Mouse (Mus musculus) E14TG2a.4 (cell line): Measurements from ENCODE around the gene Rnase11.
A peak's percentile ranks its signal among the peaks of the same experiment; 100 is the strongest.
"Not testable (repeated sequence)": the region's sequence is repeated elsewhere in the genome, so short reads cannot be mapped to it uniquely, and the experiment has no call there.

Experiments
- H3K27me3 ChIP-seq: 2 replicates; pipeline ENCODE4 v1.6.1; 2014; ENCODE audit warnings: low read length, control low read depth; ENCODE audit not compliant: insufficient read depth
- H3K36me3 ChIP-seq: 2 replicates; pipeline ENCODE4 v1.6.1; 2014; ENCODE audit warnings: low read length, control low read depth; ENCODE audit not compliant: insufficient read depth
- H3K4me1 ChIP-seq: replicated peaks from 2 replicates; pipeline ENCODE4 v1.6.1; 2014; ENCODE audit warnings: low read depth, low read length, control low read depth
- H3K4me3 ChIP-seq: replicated peaks from 2 replicates; pipeline ENCODE4 v1.5.1; 2014; ENCODE audit warnings: mild to moderate bottlenecking, low read length
- H3K9me3 ChIP-seq: 2 replicates; pipeline ENCODE4 v1.6.1; 2014; ENCODE audit warnings: low read length, control low read depth
- CTCF ChIP-seq: conservative IDR thresholded peaks from 2 replicates; pipeline ENCODE4 v1.5.1; 2014; ENCODE audit warnings: low read length
- NANOG ChIP-seq: IDR thresholded peaks from 2 replicates; pipeline ENCODE4 v1.6.1; 2014; ENCODE audit warnings: borderline replicate concordance, low read length, mixed read lengths
- POU5F1 ChIP-seq: IDR thresholded peaks from 2 replicates; pipeline ENCODE4 v1.6.1; 2014; ENCODE audit warnings: low read length, borderline replicate concordance

Gene Rnase11

DNA sequence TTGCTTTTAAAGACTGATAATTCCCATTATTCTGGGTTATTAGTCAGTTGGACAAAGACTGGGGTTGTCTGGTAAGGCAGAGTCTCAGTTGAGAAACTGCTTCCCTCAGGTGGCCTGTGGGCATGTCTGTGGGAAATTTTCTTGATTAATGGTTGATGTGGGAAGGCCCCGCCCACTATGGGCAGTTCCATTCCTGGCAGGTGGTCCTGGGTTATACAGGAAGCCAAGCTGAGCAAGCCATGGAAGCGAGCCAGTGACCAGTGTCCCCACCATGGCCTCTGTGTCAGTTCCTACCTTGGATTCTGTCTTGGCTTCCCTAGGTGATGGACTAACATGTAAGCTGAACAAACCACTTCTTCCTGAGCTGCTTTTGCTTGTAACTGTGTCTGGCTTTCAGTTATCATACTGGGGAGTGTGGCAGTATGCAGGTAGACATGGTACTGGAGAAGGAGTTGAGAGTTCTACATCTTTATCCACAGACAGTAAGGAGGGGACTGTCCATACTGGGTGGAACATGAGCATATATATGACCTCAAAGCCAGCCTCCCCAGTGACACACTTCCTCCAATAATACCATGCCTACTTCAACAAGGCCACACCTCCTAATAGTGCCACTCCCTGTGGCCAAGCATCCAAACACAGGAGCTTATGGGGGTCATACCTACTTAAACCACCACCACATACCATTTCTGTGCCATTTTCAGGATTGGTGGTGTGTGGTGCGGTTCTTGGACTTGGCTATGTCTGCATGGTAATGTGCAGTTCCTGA lies 22.4 kb downstream of the Rnase11 start:
- Histone ChIP-seq H3K9me3 (no peaks in the 10 kb centered on the region), H3K4me1 (peaks cover 5% of the 10 kb centered on the region; the same call in 1 of the 2 replicates), H3K4me3 (no peak overlapping the region), H3K27me3 (no peaks in the 10 kb centered on the region), H3K36me3 (no peaks in the 10 kb centered on the region)
- TF ChIP-seq CTCF = no peak

DNA sequence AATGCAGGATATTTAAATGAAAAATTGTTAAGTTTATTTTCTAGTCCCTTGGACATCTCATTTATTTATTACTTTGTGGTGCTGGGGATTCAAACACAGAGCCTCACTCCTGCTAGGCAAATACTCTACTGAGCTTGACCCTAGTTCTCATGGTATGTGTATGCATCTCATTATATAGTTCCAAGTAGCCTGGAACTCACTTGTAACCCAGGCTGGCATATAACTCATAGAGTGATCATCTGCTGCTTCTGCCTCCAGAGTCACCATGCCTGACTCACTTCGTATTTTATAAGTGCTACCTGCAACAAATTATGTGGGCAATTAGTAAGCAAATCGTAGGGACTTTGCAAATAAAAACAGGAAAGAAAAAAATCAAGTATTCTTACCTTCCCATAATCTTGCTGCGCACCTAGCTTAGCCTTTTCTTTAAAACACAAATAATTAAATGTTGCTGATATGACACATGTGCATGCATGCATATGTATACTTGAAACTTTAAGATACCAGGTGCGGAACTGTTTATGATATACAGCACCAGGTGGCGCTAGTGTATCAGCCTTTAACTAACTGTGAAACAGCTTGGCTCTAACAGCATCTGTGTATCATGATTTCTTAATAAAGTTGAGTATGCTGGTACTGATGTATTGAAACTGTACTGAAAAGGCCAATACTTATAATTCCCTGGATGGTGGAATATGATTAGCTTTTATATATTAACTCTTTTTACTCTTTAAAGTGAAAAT lies 23.4 kb downstream of the Rnase11 start:
- Histone ChIP-seq H3K4me1 (peaks cover 12% of the 10 kb centered on the region), H3K36me3 (no peaks in the 10 kb centered on the region), H3K4me3 (no peak overlapping the region), H3K27me3 (no peaks in the 10 kb centered on the region), H3K9me3 (no peaks in the 10 kb centered on the region)
- peak; percentile 43 for TF ChIP-seq CTCF
- TF ChIP-seq NANOG = no peak

DNA sequence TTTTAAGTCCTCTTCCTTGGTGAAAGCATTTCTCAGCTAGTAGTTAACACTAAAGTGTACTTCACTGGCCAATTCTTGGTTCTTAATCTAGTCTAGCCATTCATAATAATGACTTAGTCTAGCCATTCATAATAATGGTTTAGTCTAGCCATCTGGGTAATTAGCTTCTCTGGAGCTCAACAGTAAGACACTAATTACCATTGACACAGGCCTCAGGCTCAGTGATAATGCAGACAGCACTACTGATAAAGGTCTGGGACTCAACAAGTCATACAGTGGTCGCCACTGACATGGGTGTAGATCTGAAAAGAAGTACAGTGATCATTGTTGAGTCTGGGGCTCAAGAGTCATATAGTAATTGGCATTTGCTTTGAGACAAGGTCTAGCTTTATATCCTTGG lies 25.1 kb downstream of the Rnase11 start:
- TF ChIP-seq POU5F1 (no peak), NANOG (no peak), CTCF (no peak)
- H3K9me3 ChIP-seq = peaks cover 9% of the 10 kb centered on the region
- H3K36me3 ChIP-seq = no peaks in the 10 kb centered on the region
- H3K4me1 ChIP-seq = peaks cover 23% of the 10 kb centered on the region
- H3K4me3 ChIP-seq = no peak overlapping the region
- no peaks in the 10 kb centered on the region for H3K27me3 ChIP-seq

DNA sequence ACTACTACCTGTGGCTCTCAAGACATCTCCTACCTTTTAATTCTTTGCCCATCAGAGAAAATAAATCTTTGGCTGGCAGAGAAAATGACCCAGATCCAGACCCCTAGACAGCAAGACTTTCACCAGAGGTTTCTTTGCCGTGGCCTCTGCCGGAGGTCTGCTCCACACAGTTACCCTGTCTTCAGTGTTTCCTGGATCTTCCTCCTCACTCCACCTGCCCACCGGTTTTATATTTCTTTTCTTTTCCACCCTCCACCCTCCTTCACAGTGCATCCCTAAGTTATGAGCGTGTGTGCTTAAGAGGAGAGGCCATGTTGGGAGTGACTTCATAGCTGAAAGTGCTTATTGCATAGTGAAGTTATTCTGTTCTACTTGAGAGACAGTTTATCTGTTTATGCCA lies 26.5 kb downstream of the Rnase11 start:
- Histone ChIP-seq H3K36me3 (no peaks in the 10 kb centered on the region), H3K4me3 (no peak overlapping the region), H3K4me1 (peaks cover 23% of the 10 kb centered on the region), H3K9me3 (peaks cover 14% of the 10 kb centered on the region), H3K27me3 (no peaks in the 10 kb centered on the region)
- no peak for TF ChIP-seq POU5F1
- TF ChIP-seq CTCF = no peak
- no peak for TF ChIP-seq NANOG

DNA sequence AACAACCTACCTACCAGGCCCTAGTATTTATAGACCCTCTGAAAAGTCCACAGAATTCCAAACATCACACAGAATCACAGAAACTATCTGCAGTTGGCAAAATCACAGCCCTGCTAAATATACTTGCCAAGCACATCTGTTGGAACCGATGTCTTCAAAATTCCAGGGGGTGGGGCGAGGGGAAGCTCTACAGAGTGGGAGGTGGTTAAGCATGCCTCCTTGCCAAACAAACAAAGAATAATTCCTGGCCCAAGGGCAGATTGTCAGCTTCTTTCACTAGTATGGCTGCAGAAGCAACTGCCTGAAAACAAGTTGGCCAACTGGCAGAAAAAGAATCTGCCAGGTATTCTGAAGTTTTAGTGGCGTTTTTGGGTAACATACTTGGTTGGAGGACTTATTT lies 32.7 kb downstream of the Rnase11 start:
- H3K4me1 ChIP-seq = peaks cover 18% of the 10 kb centered on the region
- H3K27me3 ChIP-seq = no peaks in the 10 kb centered on the region
- no peak for TF ChIP-seq POU5F1
- no peak for TF ChIP-seq NANOG
- TF ChIP-seq CTCF = no peak
- H3K9me3 ChIP-seq = peaks cover 15% of the 10 kb centered on the region
- no peaks in the 10 kb centered on the region for H3K36me3 ChIP-seq
- no peak overlapping the region for H3K4me3 ChIP-seq

DNA sequence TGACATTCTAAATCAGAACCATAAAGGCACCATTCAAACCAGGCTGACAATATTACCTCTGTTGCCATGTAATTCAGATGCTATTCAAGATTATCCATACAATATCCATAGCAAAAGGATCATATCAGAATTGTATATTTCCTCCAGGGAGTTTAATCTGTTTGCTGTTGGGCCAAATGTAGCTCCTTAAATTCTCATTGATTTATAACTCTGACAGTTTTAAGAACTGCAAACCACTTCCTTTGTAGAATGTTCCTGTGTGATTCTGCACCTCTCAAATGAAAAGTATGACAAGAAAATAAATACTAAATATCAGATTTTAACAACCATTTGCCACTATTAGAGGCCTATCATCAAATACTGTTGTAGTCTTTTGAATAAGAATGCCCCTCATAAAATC lies 34.2 kb downstream of the Rnase11 start:
- no peak for TF ChIP-seq CTCF
- TF ChIP-seq POU5F1 = no peak
- no peak for TF ChIP-seq NANOG

DNA sequence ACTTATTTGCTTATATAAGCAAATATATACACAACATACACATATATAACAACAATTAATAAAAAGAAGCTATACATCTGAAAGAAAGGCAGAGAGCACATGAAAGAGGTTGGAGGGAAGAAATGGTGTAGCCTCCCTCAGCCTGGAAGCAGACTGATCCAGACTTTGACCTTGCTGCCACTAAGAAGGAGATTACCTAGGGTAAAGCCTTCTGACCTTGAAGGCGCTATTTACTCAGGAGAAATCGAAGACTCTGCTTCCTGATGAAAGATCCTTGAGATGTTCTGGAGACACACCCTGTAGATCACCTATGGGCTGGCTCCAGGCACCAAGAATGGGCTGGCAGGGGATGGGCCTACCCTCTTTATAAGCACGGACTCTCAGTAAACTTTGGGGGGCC lies 35.2 kb downstream of the Rnase11 start:
- not testable (repeated sequence) for H3K4me3 ChIP-seq, H3K36me3 ChIP-seq, H3K27me3 ChIP-seq, H3K4me1 ChIP-seq
- peaks cover 27% of the 10 kb centered on the region for H3K9me3 ChIP-seq

More for the DNA sequence above, 34.2 kb downstream of the Rnase11 start:
- H3K27me3 ChIP-seq = no peaks in the 10 kb centered on the region
- no peak overlapping the region for H3K4me3 ChIP-seq
- H3K4me1 ChIP-seq = peaks cover 5% of the 10 kb centered on the region; the same call in 1 of the 2 replicates
- no peaks in the 10 kb centered on the region for H3K36me3 ChIP-seq
- H3K9me3 ChIP-seq = peaks cover 29% of the 10 kb centered on the region

DNA sequence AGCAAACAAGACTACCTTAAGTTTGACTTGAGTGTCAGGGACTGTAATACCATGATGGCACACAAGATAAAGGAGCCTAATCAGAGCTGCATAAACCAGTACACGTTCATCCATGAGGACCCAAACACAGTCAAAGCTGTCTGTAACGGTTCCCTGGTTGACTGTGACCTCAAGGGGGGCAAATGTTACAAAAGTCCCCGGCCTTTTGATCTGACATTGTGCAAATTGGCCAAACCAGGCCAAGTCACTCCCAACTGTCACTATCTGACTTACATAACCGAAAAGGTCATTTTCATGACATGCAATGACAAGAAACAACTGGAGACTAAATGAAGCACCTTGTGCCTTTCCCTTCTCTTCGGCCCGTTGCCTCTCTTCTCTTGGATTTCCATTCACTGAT lies 40.4 kb downstream of the Rnase11 start:
- no peaks in the 10 kb centered on the region for H3K27me3 ChIP-seq
- H3K36me3 ChIP-seq = no peaks in the 10 kb centered on the region
- no peak for TF ChIP-seq CTCF
- no peak for TF ChIP-seq POU5F1
- TF ChIP-seq NANOG = no peak
- peaks cover 23% of the 10 kb centered on the region for H3K9me3 ChIP-seq
- H3K4me1 ChIP-seq = no peaks in the 10 kb centered on the region; the same call in 1 of the 2 replicates
- no peak overlapping the region for H3K4me3 ChIP-seq

DNA sequence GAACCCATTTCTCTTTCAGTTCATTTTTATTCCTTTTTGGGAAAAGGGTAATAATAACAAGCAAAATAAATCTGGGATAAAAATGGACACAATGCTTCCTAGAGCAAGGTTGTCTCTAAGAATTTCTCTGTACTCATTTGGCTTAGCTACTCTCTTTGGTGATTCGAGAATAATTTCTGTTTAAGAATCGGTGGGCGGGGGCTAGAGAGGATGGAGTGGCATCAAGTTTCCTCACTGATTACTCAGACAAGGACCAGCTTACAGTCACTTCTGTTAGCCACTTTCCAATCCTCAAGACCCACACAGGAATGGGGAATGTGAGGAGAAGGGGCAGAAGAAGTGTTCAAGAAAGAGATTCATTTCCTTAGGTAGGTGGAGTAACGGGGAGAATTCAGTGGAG lies 41.2 kb downstream of the Rnase11 start:
- Histone ChIP-seq H3K4me3 (no peak overlapping the region), H3K27me3 (no peaks in the 10 kb centered on the region), H3K36me3 (no peaks in the 10 kb centered on the region), H3K4me1 (no peaks in the 10 kb centered on the region; the same call in 1 of the 2 replicates), H3K9me3 (peaks cover 23% of the 10 kb centered on the region)
- TF ChIP-seq CTCF (no peak), NANOG (no peak), POU5F1 (no peak)
